Mouse (Mus musculus) embryonic fibroblast, embryonic 13.5 days (primary cell): ENCODE results near the gene 1700028P14Rik.
A peak's percentile ranks its signal among the peaks of the same experiment; 100 is the strongest.

Experiments
- CTCF ChIP-seq: IDR thresholded peaks from 2 replicates; pipeline ENCODE4 v1.5.1; 2011; ENCODE audit warnings: mild to moderate bottlenecking, control low read depth, low read length, moderate library complexity, borderline replicate concordance; ENCODE audit not compliant: insufficient read depth
- POLR2A ChIP-seq: IDR thresholded peaks from 2 replicates; pipeline ENCODE4 v1.6.1; 2011; ENCODE audit warnings: low read depth, mild to moderate bottlenecking, control low read depth, low read length, moderate library complexity

- TF ChIP-seq CTCF (no peak), POLR2A (peak; percentile 91)
These were observed 34.8 kb upstream of the 1700028P14Rik start, which contains the start of gene Ptar1 for GRCm38 (mm10) chr19:23687296-23688021.
